Mouse (Mus musculus) CD4-positive helper T cell, adult 2 months (primary cell): Measurements from ENCODE around the gene Mcoln2.

ENCODE experiments used
- DNase-seq: peaks from one replicate; pipeline ENCODE4 v3.0.0-alpha.2; 2012; ENCODE audit warnings: low read depth, missing footprints, low spot score

Gene Mcoln2

DNA sequence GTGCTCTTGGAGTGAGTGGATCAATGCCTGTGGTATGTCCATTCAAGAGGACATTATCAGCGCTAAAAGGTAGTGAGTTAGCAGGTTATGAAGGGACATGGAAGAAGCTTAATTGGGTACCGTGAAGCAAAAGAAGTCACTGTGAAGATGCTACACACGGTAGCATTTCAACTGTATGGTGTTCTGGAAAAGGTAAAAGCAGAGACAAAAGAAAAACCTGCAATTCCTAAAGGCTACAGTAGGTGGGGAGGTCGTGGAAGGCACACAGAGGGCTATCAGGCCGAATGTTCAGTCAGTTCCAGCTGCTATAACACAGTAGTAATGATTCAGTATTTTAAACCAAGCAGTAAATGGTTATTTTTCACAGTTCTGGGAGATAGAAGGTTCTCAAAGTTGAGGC is 4.1 kb upstream of the Mcoln2 start:
- peak; percentile 41 for DNase-seq

DNA sequence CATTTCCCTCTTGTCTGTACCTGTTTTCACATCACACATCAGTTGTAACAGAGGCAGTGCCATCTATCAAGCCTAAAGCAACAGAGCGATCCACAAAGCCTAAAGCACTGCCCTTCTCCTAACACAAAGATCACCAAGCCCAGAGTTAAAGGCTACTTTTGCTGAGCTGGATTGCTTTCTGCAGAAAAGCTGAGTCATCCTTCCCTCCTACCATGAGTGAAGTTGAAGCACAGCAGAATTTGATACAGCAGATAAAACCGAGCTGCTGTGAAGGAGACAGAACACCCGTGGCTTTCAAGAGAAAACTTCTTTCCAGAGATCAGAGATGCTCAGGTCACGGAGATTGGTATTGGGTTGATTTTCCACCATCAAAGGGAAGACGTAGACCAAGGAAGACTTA is 3.5 kb upstream of the Mcoln2 start:
- DNase-seq, result peak; percentile 55

DNA sequence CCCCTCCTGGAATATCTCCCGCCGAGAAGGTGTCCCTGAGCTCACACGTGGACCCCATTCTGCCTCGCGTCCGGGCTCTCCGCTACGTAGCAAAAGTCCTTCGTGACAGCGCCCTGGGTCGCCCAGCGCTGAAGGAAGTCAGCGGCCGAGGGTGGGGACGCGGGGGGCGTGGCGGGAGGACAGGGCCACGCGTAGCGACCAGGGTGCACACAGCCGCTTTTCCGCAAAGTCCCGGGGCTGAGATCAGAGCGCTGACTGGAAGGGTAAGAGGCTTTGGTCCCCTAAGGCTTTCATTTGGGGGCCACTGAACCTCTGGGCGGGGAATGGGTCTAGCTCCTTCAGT is 396 bp downstream of the Mcoln2 start:
- peak; percentile 75 for DNase-seq

DNA sequence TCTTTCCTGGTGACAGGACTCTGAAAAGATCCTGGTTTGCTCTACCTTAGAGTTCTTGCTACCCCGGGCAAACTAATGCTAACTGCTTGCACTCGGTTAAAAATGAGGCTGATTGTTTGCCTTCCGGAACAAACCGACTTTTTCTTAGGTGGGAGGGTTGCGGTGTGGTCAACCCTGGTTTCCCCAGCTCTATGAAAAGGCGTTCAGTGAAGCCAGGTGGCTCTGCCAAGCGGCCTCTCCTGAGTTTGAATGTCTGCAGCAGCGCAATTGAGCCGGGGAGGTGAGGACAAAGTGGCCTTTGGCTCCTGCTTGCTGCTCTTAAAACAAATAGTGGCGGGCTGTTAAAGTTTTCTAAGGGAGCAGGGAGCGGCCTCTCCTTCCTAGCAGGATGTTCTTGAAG is 927 bp downstream of the Mcoln2 start:
- peak; percentile 63 for DNase-seq

DNA sequence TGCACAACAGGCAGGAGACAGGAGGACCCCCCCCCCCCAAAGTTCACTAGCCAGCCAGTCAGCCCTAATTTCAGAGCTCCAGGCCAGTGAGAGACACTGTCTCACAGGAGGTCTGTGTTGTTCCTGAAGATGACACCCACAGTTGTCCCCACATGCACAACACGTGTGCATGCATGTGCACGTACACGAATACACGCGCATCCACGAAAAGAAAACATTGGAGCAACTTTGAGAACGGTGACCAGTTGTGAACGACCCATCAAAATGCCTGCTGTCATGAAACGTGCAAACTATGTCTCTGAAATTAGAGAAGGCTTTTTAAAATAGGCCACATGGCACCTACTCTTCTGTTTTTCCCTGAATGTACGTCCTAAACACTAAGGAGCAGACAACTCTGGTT is 1.7 kb downstream of the Mcoln2 start:
- no peak for DNase-seq

DNA sequence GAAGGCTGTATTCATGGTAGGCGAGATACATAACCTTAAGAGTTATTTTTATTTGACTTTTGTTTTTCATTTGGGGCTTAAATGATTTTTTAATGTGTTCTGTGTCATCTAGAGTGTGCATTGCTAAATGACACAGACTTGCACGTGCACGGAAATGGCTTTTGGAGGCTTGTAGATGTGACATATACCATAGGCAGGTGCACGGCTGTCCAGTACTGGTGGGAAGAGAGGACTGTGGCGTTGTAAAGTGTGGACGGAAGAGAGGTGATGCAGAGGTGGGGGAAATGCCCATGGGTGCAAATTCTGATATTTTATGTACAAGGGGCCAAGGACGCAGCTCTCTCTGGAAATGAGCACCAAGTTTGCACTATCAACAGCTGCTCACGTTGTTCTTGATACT is 2.1 kb downstream of the Mcoln2 start:
- DNase-seq, result no peak

DNA sequence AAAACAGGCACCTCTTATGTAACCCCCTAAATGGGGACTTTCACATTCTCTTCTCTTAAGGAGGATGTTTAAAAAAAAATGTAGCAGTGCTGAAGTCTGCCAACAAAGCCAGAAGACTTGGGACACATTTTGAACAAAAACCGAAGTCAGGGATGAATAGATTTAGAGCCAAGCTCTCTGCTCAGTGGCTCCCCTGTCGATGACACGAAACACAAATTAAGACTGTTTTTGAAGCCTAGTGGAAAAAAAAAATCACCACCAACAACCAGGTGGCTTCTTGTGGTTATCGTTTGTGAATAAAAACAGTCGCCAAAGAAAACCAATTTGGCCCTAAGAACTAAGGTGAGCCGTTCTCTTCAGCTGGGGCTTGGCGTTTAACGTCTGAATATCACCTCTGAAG is 2.7 kb downstream of the Mcoln2 start:
- DNase-seq, result peak; percentile 43

DNA sequence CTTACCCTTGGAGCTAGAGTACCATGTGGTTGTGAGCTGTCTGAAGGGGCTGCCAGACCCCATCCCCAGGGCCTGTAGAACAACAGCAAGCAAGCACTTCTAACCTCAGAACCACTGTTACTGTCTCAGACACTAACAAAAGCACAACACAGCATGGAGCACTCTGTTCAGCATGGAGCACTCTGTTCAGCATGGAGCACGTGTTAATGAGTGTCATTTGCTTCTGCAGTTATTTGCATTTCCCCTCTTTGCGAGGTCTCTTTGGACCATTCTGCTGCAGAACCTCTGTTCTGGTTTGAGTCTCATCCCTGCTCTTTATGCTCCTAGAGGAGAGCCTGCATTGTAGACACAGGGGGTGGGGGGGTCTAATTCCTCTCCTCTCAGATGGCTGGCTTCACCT is 3.3 kb downstream of the Mcoln2 start:
- DNase-seq, result no peak

DNA sequence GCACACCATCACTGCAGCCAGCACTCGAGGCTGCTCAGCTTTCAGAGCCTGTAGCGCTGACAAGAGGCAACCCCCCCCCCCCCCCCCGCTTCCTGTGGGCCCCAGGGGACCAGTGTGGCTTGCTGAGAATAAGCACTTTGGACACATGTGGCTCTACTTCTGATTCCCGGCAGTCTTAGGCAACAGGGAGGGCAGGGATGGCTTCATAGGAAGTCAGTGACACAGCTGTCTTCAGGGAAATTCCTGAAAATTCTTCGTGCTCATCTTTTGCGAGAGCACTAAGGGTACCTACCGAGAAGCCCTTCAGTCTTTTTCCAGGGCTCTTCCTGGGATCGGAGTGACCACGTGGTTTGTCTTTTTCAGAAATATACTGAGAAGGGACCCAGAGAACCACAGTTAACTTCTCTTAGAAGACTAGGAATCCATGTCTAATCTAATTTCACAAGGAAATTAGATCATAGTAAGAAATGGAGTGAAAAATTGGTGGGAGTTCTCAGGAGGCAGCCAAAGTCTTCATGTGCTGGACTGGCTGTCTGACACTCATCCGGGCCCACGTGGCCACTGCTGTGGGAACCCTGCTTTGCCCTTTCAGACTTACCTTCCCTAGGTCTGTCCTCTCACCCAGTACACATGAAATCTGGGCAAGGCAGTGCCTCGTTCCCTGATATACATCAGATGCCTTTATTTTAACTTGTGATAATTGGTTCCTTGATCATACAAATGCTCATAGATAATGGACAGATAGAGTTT is 4.4 kb downstream of the Mcoln2 start:
- peak; percentile 58 for DNase-seq

DNA sequence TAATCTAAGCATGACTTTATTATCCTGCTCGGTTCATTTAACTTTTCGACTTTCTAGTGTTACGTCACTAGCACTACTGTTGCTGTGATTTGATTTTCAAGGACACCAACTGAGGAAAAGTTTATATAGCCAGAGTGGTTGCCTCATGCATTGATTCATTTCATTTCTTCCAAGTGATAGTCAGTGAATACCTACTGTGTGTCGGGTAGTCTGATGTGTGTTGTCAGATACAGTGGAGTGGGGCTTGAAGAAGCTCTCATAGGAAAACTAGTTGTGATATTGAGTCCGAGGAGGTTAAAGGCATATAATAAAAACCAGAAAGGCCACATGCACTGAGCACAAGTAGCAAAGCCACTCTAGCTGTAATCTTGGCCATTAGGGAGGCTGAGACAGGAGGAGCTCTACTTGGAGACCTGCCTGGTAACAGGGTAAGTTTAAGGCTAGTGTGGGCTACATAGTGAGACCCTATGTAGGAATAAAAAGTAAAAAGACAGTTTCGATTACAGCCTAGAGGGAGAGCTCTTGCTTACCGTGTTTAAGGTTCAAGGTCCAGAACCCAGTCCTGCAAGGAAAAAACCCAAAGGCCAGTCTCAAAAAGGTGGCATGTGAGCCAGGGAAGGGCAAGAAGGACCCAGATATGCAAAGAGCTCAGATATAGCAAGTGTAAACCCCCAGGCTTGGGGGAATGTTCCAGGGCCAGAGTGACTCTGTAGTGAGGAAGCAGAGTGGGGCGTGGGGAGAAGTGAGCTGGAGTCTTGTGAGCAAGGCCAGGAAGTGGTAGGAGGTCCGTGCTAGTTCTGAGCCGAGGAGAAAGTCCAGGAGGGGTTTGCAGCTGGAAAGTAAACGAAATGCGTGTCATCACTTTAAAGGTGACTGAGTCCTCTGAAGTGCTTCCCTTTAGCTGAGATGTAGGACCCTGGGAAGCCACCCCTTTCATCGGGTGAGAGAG is 6.3 kb downstream of the Mcoln2 start:
- DNase-seq, result peak; percentile 44

DNA sequence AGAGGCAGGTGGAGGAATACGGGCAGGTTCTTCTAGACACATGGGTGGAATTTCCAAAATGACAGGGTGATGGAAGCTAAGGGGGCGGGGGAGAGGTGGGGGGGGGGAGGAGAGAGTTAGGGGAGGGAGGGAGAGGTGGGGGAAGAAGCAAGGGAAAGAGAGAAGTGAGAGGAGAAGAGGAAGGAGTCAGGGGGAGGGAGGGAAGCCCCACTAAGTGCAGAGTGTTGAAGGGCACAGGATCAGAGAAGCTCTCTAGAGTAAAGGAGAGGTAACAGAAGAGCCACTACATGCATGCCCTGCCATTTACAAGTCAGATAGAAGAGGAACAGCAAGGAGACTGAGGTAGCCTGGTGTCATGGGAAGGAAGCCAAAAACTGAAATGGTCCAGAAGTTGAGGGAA is 7.2 kb downstream of the Mcoln2 start:
- no peak for DNase-seq

DNA sequence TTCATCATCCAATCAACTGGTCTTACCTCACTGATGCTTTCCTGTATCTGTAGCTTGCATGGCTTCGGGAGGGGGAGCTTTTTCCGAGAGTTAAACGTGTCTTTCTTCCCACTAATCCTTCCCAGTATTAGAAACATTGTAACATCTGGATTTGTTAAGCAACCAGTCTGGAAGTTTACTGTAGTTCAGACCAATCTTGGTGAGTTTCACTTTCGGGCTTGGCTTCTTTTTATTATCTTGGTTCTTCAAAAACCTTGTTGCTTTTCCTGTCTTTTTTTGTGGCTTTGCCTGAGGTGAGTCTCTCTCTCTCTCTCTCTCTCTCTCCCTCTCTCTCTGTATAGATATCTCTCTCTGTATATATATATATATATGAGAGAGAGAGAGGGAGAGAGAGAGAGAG is 8.4 kb downstream of the Mcoln2 start:
- peak; percentile 67 for DNase-seq

DNA sequence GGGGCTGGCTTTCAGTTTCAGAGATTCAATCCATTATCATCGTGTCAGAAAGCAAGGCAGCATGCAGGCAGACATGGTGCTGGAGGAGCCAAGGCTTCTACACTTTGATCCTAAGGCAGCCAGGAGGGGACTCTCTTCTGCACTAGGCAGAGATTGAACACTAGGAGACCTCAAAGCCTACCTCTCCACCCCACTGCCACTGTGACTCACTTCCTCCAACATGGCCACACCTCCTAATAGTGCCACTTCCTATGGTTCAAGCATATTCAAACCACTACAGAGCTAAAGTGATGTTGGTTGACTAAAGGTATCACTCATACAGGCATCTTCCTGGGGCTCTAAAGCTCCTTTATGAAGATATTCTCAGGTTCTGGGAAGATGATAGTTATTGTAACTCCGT is 9.7 kb downstream of the Mcoln2 start:
- DNase-seq, result peak; percentile 77

DNA sequence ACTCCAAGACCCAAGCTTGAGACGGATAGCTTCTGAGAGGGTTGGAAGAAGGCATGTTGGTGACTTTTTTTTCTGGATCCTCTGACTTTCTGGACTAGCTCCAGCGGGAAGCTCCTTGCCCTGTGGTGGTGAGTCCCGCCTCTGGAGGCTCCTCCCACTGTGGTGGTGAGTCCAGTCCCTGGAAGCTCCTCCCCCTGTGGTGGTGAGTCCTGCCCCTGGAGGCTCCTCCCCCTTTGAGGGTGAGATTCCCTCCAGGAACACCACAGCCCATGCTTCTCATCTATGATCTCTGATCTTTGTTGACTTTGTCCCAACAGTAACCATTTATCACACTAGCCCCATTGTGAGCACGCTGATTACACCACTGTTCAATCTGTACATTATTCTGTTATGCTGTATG is 12.6 kb downstream of the Mcoln2 start:
- DNase-seq, result no peak

DNA sequence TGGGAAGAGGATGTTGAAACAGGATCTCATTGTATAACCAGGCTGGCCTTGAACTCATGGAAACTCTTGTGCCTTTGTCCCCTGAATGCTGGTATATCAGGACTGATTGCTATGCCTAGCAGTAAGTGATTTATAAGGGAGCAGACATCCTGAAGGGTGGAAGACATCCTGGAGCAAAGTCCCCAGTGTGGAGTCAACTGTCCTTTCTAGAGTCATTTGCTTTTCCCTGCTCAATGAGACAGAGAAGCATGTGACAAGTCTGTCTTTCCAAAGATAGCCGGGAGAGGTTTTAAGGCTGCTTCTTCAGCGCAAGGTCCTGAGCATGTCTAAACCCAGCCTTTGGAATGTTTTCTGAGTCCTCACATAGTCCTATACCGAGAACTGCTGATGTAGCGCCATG is 19.7 kb downstream of the Mcoln2 start:
- DNase-seq, result no peak

DNA sequence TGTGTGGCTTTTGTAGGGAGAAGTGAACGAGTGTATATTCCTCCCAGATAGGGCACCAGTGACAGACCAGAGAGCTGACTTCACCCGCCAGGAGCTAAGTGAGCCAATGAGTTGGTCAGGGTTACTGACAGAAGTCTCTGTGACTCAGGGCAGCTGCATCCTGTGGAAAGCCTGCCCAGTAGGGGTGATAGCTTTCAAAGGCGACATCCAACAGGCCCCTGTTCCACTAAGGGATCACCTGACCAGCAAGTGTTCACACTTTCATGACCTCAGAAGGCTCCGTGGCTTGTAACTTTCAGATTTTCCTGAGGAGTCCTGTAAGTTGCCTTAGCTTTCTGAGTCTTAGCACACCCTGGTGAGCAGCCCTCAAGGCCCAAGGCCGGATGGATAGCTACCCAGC is 23.4 kb downstream of the Mcoln2 start:
- no peak for DNase-seq

DNA sequence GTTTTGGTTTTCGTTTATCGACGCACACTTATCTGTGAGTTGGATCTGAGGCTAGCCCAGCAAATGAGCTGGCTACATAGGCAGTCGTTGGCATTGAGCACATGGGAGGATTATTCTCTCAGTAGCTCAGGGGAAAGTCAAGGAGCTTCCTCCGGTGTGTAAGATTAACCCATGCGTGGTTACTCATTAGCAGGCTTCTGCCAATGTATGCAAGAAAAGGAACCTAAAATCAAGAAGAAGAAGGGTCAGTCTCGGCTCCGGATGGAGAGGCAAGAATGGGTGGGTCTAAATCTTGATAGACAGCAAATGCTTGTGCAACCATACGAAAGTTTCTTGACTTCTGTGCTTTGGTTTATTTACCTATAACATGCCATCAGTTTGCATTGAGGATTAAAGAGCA is 24.6 kb downstream of the Mcoln2 start:
- no peak for DNase-seq

DNA sequence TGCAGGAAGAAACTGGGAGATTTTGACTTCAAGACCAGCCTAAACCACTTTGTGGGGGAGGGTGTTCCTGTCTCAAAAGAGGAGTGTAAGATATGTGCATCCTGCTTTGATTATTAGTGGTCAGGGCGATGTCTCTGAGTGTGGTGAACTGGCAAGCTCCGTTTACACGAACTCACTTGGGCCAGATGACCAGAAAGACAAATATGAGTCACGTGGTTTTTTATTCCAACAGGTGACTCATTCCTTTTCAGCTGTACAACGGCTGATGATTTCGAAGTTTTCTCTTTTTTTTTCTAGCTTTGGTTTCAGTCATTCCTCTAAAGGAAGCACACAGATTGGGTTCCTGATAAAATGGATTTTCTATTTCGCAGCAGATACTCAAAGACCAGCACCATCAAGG is 27.7 kb downstream of the Mcoln2 start:
- DNase-seq, result peak; percentile 43

DNA sequence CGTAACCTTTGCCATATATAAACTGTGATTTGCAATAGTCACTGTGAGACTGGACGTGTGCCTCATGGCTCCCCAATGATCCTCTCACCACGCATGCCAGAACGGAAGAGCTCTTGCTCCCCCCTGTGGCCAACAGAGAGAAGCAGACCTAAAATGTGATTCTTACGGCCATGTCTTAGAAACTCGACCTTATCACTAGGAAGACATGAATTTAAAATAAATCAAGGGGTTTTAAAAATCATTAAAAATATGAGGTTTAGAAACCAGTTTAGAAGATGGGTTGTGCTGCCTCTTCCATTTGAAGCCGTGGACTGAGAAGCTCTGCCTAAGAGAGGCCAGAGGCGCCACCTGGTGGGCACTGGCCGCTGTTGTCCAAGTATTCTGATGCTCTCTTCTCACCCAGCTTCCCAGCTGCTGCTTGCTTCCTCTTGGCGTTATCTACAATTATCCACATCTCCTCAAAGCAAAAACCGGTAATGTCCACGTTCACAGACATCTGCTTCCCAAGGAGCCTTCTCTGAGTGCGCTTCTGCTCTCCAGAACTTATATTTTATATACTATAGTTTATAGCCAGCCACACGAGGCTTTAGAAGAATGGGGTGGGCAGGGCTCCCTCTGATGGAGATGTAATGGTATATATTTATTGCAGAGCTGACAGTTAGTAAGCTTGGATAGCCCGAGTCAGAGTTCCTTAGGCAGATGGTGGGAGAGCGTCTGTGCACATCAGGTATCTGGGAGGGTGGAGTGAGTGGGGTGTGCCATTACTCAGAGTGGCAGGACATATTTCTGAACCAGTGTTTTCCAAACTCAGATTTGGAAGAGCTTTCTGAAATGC is 28.3 kb downstream of the Mcoln2 start:
- DNase-seq, result peak; percentile 85

DNA sequence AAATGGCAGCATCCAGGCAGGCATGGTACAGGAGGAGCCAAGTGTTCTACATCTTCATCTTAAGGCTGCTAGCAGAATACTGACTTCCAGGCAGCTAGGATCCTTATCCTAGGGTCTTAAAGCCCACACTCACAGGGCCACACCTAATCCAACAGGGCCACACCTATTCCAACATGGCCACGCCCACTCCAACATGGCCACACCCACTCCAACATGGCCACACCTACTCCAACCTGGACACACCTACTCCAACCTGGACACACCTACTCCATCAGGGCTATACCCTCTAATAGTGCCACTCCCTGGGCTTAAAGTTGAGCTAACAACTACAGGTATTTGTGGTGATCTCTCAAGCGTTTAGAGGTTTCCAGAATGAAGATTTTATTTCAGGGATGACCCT is 30.7 kb downstream of the Mcoln2 start:
- DNase-seq, result peak; percentile 33

DNA sequence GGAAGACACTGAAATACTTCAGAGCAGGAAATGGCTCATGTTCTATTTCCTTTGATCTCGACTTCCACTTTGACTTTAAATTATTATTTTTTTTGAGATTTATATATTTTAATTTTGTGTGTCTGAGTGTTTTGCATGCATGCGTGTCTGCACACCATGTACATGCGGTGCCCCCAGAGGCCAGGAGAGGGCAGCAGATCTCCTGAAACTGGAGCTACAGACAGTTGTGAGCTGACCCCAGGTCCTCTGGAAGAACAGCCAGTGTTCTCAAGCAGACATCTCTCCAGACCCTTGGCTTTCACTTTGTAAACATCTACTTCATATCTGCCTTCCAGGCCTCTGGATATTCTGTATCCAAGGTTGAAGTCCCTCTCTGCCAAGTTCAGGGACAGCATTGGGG is 31.4 kb downstream of the Mcoln2 start:
- DNase-seq, result peak; percentile 53

DNA sequence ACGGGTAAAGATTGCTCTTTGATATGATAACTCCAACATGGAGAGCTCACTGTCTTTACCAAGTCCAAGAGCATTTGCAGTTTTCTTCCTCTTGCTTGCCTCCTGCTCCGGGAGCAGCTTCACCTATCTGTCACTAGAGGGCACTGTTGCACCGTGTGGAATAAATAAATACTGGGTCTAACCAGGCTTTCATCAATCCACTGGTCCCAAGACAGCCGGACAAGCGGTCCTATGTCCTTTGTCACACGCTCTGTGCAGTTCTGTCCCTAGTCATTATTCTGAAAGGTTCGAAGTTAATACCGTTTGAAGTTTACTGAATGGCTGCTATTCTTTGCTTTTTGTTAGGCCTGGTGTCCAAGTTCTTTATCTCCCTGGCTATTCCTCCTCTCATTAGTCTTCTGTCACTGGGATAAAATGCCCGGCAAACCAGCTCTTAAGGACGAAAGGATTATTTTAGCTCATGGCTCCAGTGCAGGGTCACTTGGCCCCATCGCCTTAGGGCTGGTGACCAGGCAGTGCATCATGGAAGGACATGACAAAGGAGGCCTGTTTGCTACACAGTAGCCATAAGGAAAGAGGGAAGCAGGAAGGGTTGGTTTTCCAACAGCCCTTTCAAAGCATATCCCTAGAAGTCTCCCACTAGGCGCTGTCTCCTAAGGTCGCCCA is 35.5 kb downstream of the Mcoln2 start:
- DNase-seq, result peak; percentile 72
